Mouse (Mus musculus): ENCODE measurements at regions not wholly inside any gene's neighbourhood (a gene's known extent, or its start where the extent isn't known, plus 50 kb on each side); places are given as distances from the start of the nearest gene placed in this dataset.
A peak's percentile ranks its signal among the peaks of the same experiment; 100 is the strongest.

DNA sequence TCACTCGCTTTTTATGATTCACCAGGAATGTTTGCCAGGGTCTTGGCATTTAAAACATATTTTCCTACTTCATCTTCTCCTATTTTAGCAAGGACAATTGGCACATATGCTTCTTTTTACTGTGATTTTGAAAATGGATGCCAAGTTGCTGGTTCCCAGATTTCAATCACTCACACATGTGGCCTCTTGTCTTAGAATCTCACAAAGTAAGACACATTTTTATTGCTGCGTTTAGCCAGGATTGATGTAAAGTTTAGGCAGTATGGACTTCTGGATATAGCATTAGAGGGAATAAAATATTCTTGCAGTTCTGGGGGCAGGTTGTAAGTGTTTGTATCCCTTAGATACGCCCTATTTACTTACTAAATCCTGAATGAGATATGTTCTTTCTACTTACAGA is 197.4 kb upstream of the Wdfy3 start:
- Histone ChIP-seq H3K4me3 (replicated peaks; ENCODE audit: low read depth, low read length) (no peak overlapping the region), H3K9ac (ENCODE audit: low read depth, low read length) (no peak overlapping the region), H3K4me1 (replicated peaks; ENCODE audit: insufficient read depth, low read length) (no peaks in the 10 kb centered on the region), H3K4me2 (ENCODE audit: low read length) (no peak overlapping the region), H3K9me3 (replicated peaks; ENCODE audit: low read length) (no peaks in the 10 kb centered on the region), H3K27ac (no peak overlapping the region), H3K27me3 (ENCODE audit: insufficient read depth, low read length) (no peaks in the 10 kb centered on the region), H3K36me3 (ENCODE audit: insufficient read depth, low read length) (no peaks in the 10 kb centered on the region)
- WGBS, result 72% methylated on average over 3 of the region's 3 CpGs
- no peak for DNase-seq (ENCODE audit: low spot score)
- no peak for ATAC-seq (replicated peaks; ENCODE audit: low FRiP score, low read depth)
- no peak for TF ChIP-seq CTCF (IDR thresholded peaks at IDR 0.05; ENCODE audit: low read depth)

DNA sequence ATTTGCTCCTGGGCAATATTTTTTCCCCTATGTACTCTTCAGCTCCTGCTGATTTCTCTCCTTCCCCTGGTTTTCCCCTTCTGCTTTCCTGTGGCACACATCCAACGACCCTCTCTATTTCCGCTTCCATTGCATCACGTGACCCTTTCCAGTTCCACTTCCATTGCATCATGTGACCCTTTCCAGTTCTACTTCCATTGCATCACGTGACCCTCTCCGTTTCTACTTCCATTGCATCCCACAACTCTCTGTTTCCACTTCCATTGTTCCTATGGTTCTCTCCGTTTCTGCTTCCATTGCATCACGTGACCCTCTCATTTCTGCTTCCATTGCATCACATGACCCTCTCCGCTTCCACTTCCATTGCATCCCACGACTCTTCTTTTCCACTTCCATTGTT is 199.5 kb upstream of the Wdfy3 start:
- ATAC-seq (replicated peaks; ENCODE audit: low FRiP score, low read depth), result no peak

DNA sequence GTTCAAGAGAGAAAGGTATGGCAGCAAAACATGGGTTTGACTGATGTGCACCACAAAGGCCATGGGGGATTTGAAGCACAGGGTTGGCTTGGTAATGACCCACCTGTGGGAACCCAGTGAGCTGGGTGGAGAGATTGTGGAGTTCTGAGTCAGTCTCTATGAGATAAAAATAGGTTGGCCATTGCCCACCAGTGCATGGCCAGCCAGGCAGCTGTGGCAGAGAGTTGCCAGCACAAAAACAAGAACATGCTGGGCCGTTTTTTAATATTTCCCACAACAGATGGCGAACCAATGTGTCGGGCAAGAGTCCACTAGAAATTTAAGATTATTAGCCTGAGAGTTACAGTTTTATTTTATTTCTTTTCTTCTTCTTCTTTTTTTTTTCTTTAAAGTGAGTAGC is 205.6 kb upstream of the Arhgap24 start:
- ATAC-seq (replicated peaks; ENCODE audit: low FRiP score, low read depth) (no peak), DNase-seq (ENCODE audit: low spot score) (no peak)
- TF ChIP-seq CTCF (IDR thresholded peaks at IDR 0.05; ENCODE audit: low read depth), result no peak
- Histone ChIP-seq H3K9ac (ENCODE audit: low read depth, low read length) (no peak overlapping the region), H3K4me3 (replicated peaks; ENCODE audit: low read depth, low read length) (no peak overlapping the region), H3K36me3 (ENCODE audit: insufficient read depth, low read length) (no peaks in the 10 kb centered on the region), H3K4me1 (replicated peaks; ENCODE audit: insufficient read depth, low read length) (no peaks in the 10 kb centered on the region), H3K27ac (no peak overlapping the region), H3K4me2 (ENCODE audit: low read length) (no peak overlapping the region), H3K27me3 (ENCODE audit: insufficient read depth, low read length) (no peaks in the 10 kb centered on the region), H3K9me3 (replicated peaks; ENCODE audit: low read length) (no peaks in the 10 kb centered on the region)
- 94% methylated on average over 3 of the region's 3 CpGs for WGBS

More for the DNA sequence above, 199.5 kb upstream of the Wdfy3 start:
- no peaks in the 10 kb centered on the region for H3K36me3 ChIP-seq (ENCODE audit: insufficient read depth, low read length)
- H3K27me3 ChIP-seq (ENCODE audit: insufficient read depth, low read length), result no peaks in the 10 kb centered on the region
- H3K4me3 ChIP-seq (replicated peaks; ENCODE audit: low read depth, low read length), result no peak overlapping the region
- no peak overlapping the region for H3K9ac ChIP-seq (ENCODE audit: low read depth, low read length)
- WGBS, result 87% methylated on average over 9 of the region's 9 CpGs
- H3K27ac ChIP-seq, result no peak overlapping the region
- no peaks in the 10 kb centered on the region for H3K4me1 ChIP-seq (replicated peaks; ENCODE audit: insufficient read depth, low read length)
- no peak for TF ChIP-seq CTCF (IDR thresholded peaks at IDR 0.05; ENCODE audit: low read depth)
- H3K9me3 ChIP-seq (replicated peaks; ENCODE audit: low read length), result no peaks in the 10 kb centered on the region
- no peak overlapping the region for H3K4me2 ChIP-seq (ENCODE audit: low read length)
- no peak for DNase-seq (ENCODE audit: low spot score)

DNA sequence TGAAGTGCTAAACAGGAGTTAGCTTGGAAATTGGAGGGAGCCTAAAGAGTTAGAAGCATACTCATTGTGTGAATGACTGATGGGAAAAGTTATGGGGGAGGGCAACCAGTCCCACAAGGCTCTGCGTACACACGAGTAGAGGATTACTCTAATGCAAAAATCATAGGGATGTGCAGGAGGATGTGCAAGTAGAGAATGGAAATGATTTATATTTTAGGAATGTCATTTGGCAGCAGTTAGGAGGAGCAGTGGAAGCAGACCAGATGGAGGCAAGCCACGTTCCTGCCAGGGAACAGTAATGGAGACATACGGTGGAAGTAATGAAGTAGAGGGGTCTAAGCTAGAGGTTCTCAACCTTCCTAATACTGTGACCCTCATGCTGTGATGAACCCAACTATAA is 194.1 kb upstream of the Arhgap24 start:
- Histone ChIP-seq H3K4me3 (replicated peaks; ENCODE audit: low read depth, low read length) (no peak overlapping the region), H3K27me3 (ENCODE audit: insufficient read depth, low read length) (no peaks in the 10 kb centered on the region), H3K9ac (ENCODE audit: low read depth, low read length) (no peak overlapping the region), H3K27ac (no peak overlapping the region), H3K36me3 (ENCODE audit: insufficient read depth, low read length) (no peaks in the 10 kb centered on the region), H3K4me2 (ENCODE audit: low read length) (no peak overlapping the region), H3K9me3 (replicated peaks; ENCODE audit: low read length) (no peaks in the 10 kb centered on the region), H3K4me1 (replicated peaks; ENCODE audit: insufficient read depth, low read length) (no peaks in the 10 kb centered on the region)
- 51% methylated on average over 4 of the region's 4 CpGs for WGBS
- peak; percentile 18 for DNase-seq (ENCODE audit: low spot score)
- no peak for TF ChIP-seq CTCF (IDR thresholded peaks at IDR 0.05; ENCODE audit: low read depth)
- ATAC-seq (replicated peaks; ENCODE audit: low FRiP score, low read depth), result no peak

DNA sequence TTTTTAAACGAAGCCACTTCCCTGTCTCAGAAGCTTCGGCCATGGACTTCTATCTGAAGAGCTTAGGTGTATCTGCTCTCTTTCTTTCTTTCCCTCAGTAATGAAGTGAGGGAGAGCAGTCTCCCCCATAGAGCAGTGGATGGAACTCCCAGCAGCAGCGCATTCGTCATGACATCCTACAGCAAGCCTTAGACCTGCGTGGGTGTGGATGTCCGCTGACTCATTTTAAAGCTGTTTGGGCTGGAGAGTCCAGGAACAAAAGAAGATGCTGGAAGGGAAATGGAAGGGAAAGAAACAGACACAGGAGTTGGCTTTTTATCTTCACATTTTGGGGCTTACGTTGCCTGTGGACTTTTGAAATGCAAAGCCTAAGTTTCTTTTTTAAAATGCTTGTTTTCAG is 190.3 kb upstream of the Arhgap24 start:
- H3K27me3 ChIP-seq (ENCODE audit: insufficient read depth, low read length), result no peaks in the 10 kb centered on the region
- TF ChIP-seq CTCF (IDR thresholded peaks at IDR 0.05; ENCODE audit: low read depth), result no peak
- H3K4me3 ChIP-seq (replicated peaks; ENCODE audit: low read depth, low read length), result no peak overlapping the region
- H3K27ac ChIP-seq, result no peak overlapping the region
- H3K36me3 ChIP-seq (ENCODE audit: insufficient read depth, low read length), result no peaks in the 10 kb centered on the region
- ATAC-seq (replicated peaks; ENCODE audit: low FRiP score, low read depth) (no peak), DNase-seq (ENCODE audit: low spot score) (no peak)
- H3K9me3 ChIP-seq (replicated peaks; ENCODE audit: low read length), result no peaks in the 10 kb centered on the region
- H3K4me2 ChIP-seq (ENCODE audit: low read length), result no peak overlapping the region
- no peaks in the 10 kb centered on the region for H3K4me1 ChIP-seq (replicated peaks; ENCODE audit: insufficient read depth, low read length)
- 84% methylated on average over 7 of the region's 7 CpGs for WGBS
- no peak overlapping the region for H3K9ac ChIP-seq (ENCODE audit: low read depth, low read length)

DNA sequence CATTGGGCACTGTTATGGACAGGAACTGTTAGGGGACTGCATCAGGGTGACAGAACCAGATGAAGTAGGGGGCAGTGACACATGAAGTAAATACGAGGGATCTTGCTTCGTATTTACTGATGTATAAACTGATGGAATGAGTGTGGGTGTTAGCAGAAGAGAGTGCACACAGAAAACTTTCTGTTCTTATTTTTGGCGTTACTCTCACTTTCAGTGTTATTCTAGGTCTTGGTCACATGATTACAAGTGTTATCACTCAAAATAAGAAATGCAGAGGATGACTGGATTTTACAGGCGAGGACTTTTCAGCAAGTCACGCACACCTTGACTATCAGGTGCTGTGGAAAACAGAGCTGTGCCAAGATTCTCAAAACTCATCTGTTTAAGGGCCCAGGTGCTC is 185.6 kb upstream of the Arhgap24 start:
- H3K9me3 ChIP-seq (replicated peaks; ENCODE audit: low read length), result no peaks in the 10 kb centered on the region
- DNase-seq (ENCODE audit: low spot score), result no peak
- H3K9ac ChIP-seq (ENCODE audit: low read depth, low read length), result no peak overlapping the region
- H3K27me3 ChIP-seq (ENCODE audit: insufficient read depth, low read length), result no peaks in the 10 kb centered on the region
- TF ChIP-seq CTCF (IDR thresholded peaks at IDR 0.05; ENCODE audit: low read depth), result no peak
- 80% methylated on average over 5 of the region's 5 CpGs for WGBS
- ATAC-seq (replicated peaks; ENCODE audit: low FRiP score, low read depth), result no peak
- no peak overlapping the region for H3K4me3 ChIP-seq (replicated peaks; ENCODE audit: low read depth, low read length)
- H3K4me2 ChIP-seq (ENCODE audit: low read length), result no peak overlapping the region
- no peaks in the 10 kb centered on the region for H3K36me3 ChIP-seq (ENCODE audit: insufficient read depth, low read length)
- H3K4me1 ChIP-seq (replicated peaks; ENCODE audit: insufficient read depth, low read length), result no peaks in the 10 kb centered on the region
- no peak overlapping the region for H3K27ac ChIP-seq

DNA sequence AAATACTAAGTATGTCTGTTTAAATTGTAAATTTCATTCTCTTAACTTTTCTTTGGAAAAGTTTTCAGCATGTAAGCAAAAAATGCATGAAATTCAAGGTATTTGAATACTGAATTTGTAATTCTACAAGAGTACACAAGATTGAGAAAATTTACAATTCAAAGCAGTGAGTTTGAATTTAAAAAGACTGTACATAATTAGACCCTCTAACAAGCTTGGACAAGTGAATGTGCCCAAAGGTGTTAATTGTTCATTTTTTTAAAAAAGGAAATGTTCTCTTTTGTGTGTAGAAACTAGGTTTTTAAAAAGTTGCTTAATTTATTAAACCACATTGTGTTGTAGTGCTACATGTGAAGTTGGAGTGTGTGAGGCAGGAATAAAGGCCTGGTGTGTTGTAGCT is 174.9 kb upstream of the Arhgap24 start:
- Histone ChIP-seq H3K4me3 (replicated peaks; ENCODE audit: low read depth, low read length) (no peak overlapping the region), H3K9ac (ENCODE audit: low read depth, low read length) (no peak overlapping the region), H3K4me1 (replicated peaks; ENCODE audit: insufficient read depth, low read length) (no peaks in the 10 kb centered on the region), H3K36me3 (ENCODE audit: insufficient read depth, low read length) (no peaks in the 10 kb centered on the region), H3K27me3 (ENCODE audit: insufficient read depth, low read length) (no peaks in the 10 kb centered on the region), H3K4me2 (ENCODE audit: low read length) (no peak overlapping the region), H3K27ac (no peak overlapping the region), H3K9me3 (replicated peaks; ENCODE audit: low read length) (no peaks in the 10 kb centered on the region)
- TF ChIP-seq CTCF (IDR thresholded peaks at IDR 0.05; ENCODE audit: low read depth), result no peak
- no peak for ATAC-seq (replicated peaks; ENCODE audit: low FRiP score, low read depth)
- no peak for DNase-seq (ENCODE audit: low spot score)

Data from kidney, postnatal 0 days (tissue).